Mouse (Mus musculus) spleen, embryonic (tissue): Measurements from ENCODE around the gene Slc22a7.

ENCODE experiments used
- CTCF ChIA-PET: fragments of 350-600 bp; sonication (Branson Sonifier 250); formaldehyde crosslinking; loops from one replicate; lab custom pipeline; 2022; lab: Charles Lee

The Slc22a7 gene

DNA sequence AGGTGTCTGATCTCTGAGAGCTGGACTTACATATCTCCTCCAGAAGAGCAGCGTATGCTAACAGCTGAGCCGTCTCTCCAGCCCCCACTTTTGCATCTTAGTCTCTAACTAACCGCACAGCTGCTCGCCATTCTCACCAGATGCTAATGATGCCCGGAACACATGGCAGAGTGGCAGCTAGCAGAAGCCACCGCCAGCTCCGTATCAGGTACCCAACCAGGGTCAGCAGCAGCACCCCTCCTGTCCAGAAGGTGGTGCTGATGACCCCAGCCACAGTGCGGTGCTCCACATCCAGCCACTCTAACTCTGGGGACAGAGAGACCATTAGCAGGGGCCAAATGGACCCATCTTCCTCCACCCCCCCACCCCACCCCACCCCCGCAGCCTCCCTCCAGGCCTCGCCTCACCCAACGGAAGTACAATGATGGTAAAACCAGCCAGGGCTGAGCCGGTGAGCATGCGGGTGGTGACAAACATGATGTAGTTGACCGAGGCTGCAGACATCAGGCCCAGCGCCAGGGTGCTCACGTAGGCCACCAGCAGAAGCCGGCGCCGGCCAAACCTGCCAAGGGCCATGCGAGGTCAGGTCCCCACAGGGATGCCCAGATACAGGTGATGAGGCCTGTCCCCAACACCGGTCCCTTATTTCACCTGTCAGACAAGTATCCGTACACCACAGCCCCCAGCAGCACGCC, 1.4 kb downstream of the Slc22a7 start:
- CTCF ChIA-PET: no interaction called here

DNA sequence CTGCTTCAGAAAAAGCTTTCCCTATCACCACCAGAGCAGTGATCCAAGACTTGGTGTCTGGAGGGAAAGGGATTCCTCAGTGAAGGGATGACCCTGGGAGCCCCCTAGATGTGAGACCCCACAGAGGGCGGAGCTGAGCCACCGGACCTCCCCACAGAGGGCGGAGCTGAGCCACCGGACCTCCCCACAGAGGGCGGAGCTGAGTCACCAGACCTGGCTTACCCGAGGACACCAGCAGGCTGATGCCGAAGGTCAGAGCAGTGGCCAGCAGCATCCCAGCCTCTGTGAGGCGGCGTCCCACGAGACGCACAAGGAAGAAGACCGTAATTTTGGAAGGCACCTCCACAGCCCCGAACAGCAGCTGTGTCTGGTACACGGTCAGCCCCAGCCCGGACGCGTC, 4.6 kb downstream of the Slc22a7 start:
- CTCF ChIA-PET: no interaction called here

DNA sequence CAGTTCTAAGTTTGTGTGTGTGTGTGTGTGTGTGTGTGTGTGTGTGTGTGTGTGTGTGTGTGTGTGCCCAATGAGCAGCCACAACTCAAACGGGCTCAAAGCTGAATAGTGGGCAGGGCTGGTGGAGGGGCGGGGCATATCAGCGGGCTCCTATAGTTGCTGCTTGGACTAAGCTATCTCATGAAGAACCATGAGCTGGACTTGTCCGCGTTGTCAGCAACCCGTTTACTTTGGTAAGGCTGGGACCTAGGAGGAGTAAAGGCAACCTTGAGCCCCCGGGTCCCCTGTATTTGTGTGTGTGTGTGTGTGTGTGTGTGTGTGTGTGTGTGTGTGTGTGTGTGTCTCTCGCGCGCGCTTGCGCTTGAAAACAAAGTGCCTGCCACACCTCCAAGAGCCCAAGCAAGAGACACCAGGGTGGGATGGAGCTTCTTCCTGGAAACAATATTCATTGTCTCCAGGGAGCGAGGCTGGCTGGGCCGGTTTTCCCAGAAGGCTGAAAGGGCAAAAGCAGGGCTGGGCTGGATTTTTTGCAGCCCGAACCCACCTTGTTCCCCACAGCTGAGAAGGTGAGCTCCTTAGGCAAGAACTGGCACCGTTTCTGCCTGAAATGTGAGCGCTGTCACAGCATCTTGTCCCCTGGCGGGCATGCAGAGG, 9.4 kb downstream of the Slc22a7 start, which contains the start of gene Crip3:
Gene Crip3 (plus strand): TSS at position 166 of the 654 bp plus-strand sequence.
- CTCF ChIA-PET: interaction anchor here (0.6 kb wide), 2 partner anchors 126 to 869 kb away, joined by 3 read pairs; no protein-coding TSS in a partner anchor

DNA sequence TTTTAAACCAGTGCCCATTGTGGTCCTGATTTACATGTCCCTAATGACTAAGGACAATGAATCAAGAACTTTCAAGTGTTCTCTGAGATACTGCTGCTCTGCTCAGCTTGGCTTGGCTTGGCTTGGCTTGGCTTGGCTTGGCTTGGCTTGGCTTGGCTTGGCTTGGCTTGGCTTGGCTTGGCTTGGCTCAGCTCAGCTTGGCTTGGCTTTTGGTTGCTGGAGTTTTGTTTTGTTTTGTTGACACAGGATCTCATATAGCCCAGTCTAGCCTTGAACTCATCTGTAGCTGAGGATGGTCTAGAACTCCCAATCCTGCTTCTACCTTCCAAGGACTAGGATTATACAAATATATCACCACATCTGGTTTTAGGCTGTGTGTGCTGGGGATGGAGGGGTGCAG, 11.8 kb downstream of the Slc22a7 start:
- CTCF ChIA-PET: no interaction called here

DNA sequence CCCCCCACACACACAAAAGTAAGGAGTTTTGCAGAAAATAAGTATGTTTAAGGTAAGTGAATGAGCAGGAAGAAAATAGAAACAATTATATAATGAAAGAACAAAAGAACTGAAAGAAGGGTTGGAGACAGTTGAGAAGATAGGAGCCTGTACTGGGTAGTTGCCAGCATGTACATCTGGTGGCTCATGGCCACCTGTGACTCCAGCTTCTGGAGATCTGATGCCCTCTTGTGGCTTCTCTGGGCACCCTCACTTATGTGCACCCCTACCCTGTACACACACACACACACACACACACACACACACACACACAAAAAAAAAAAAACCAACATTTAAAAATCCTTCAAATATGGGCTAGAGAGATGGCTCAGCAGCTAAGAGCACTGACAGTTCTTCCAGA, 18.5 kb downstream of the Slc22a7 start:
- CTCF ChIA-PET: interaction anchor here (0.6 to 1.0 kb wide), 2 partner anchors 10 to 27 kb away, joined by 3 read pairs; no protein-coding TSS in a partner anchor

DNA sequence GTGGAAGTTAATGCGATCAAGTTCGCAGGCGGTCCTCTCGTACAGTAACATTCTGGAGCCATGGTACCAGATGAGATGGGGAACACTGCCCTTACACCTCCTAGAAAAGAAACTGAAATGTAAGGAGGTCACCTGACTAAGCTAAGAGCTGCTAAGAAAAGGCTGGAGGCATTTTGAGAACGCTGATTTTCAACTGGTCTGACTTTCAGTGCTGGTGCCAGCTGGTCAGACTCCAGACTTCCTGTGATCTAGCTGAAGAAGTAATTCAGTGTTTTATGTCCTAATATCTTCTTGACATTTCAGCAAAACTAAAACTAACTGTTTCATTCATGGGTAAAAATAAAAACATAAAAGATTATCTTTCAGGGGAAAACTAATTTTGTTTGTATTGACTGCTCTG, 19.6 kb downstream of the Slc22a7 start:
- CTCF ChIA-PET: no interaction called here

DNA sequence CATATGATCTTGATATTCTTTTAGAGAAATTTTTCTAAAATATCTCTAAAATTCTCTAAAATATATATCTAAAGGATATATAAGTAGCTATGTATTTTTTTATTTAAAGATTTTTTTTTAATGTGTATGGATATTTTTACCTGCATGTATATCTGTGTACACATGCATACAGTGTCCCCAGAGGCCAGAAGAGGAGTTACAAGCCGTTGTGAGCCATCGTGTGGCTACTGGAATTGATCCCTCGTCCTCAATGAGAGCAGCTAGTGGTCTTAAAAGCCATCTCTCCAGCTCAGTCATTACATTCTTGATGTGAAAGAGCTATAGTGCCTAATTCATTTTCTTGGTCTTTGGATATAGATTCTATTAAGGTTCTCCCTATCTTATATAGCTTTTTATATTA, 29.8 kb downstream of the Slc22a7 start:
- CTCF ChIA-PET: interaction anchor here (1.2 kb wide), 1 partner anchor 36 kb away, joined by 5 read pairs; no protein-coding TSS in a partner anchor

DNA sequence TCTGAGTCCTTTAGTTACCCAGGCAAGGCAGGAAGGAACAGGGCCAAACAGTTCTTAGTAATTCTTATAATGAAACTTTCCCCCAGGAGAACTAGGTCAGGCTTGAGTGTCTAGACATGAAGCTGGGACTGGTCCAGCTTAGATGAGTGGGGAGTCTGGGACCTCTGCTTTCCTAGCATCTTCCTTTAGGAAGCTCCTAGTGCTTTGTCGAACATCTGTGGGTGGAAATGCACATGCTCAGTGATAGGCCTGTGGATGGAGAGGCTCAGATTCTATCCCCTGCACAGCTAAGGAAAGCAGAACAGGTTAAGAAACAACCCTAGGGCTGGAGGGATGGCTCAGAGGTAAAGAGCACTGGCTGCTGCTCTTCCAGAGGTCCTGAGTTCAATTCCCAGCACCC, 43.6 kb downstream of the Slc22a7 start:
- CTCF ChIA-PET: no interaction called here

DNA sequence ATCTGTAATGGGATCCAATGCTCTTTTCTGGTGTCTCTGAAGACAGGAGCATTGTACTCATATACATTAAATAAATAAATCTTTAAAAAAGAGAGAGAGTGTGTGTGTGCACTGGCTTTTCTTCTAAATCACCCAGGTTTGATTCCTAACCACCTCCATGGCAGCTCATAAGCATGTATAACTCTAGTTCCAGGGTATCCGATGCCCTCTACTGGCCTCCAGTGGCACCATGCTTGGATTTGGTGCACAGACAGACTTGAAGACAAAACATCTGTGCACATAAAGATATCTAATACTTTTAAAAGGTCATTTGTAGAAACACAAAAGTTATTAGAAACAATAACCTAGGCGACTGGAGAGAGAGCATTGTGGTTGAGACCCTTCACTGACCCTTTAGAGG, 45.2 kb downstream of the Slc22a7 start:
- CTCF ChIA-PET: interaction anchor here (0.5 kb wide), 1 partner anchor 27 kb away, joined by 3 read pairs; no protein-coding TSS in a partner anchor

DNA sequence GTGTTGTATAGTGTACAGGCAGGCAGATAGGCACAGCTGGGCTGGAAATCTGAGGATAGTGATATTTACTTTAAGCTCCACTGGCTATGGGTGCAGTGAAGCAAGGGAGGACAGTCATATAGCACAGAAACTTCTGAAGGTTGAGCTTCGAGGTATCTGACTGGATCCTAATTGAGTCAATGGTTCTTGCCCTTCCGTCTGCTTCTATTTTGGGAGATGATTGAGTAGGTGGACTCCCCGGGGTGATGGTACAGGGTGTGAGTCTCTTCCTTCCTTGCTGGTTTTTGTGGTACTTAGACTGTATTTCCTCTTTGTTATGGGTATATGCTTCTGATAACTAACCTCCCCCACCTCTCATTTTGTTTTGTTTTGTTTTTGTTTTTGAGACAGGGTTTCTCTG, 50.1 kb downstream of the Slc22a7 start:
- CTCF ChIA-PET: no interaction called here

DNA sequence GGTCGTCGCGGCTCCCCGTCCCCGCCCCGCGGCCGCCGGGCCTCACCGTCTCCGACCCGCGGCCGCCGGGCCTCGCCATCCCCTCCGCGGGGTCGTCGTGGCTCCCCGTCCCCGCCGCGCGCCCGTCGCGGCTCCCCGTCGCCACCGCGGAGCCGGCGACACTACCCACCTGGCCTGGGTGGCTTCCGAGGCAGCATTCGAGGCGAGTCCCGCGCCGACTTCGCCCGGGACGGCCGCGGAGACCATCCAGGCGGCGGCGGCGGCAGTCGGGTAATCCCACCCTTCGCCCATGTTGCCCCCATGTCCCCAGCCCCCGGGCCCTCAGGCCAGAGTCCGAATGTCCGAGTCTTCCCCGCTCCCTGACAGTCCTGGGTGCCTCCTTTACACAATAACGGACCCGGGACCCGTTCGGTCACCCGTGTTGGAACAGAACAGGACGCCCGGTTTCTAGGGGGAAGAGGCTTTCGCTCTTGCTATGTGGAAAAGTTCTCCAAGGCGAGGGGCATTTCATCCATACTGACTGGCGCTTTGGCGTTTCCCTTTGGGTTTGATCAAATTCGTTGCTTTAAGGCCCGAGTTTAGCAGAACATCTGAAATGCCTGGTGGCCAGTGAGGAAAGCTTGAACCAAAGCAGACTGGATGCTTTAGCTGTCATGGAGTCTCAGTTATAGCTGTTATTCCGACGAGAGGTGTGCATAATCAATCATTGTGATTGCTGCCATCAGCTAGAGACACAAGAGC, 54.0 kb downstream of the Slc22a7 start:
- CTCF ChIA-PET: no interaction called here

DNA sequence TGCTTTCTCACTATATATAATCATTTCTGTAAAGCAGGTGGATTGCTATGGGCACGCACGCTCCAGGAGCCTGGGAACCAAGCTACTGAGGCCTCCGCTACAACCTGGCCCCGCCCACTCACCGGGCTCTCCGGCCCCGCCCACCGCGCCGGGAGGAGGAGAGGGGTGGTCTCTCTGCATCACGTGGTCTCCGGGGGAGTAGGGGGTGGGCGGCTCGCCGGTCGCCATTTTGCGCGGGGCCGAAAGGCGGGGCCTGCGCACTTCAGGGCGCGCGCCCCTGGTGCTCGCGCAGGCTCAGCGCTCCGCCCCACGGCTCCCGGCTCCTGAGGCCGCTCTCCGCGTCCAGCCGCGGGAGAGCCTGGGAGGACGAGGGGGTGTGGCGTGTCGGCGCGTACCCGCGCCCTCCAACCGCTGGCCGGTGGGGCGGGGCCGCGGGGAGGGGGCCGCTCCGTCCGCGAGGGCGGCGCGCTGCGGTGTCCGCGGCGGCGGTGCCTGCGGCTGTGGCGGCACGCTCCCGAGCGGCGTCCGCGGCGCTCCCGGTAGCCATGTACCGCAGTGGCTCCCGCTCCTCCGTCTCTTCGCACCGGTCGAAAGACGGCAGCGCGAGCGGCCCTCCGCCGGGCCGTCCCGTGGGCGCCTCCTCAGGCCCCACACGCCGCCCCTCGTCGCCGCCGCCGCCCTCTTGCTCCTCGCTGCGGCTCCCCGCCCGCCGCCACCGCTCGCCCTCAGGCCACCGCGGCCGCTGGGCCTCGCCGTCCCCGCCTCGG, 54.8 kb downstream of the Slc22a7 start, which contains the start of gene Zfp318:
Gene Zfp318 (plus strand): TSS at position 438 of the 767 bp plus-strand sequence.
- CTCF ChIA-PET: no interaction called here
